ENCODE assay signal across 8 mouse cellular contexts in the genomic region with DNA sequence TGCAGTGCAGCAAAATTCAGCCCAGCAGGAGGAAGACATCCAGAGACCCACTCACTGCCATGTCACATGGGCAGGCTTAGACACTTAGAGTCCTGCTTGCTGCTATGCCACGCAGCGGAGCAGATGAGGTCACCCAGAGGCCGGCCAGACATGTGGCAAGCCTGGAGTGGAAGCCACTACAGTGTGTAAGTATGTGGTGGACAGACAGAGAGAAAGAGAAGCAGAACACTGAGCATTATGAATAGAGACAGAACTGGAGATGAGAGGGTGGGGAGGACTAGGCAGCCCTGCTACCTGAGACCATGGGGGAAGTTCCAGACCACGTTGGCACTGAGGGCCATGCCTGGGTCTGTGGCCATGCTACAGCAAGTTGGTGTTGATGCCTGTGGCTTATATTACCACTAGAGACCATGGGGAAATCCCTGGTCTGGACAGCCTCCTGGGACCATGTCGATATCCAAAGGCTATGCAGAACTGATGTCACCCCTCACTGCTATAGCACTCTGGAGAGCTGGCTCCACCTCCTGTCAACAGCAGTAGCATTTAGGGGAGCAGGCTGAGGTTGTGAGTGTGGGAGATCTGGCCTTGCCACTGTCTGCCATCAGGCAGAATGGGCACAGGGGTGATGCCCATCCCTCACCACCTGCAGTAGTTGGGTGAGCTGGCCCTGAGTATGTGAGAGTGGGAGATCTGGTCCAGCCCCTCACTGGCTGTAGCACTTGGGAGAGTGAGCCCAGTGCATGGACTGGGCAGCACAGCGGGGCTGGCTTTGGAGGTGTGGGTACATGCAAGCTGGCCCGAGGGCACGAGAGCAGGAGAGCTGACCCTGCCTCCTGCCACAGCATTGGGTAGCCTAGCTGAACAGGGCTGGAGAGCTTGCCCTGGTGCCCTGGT. TPM values are rescaled to one million over a fixed set of nuclear protein-coding genes. Genes with fewer than 3 reads are reported as not detected.
DNase-seq lines count a peak whose midpoint lies in the region; ATAC-seq and TF ChIP-seq lines count a peak whose summit lies in the region.

No protein-coding gene starts in this region.

- ATAC-seq in lung, embryonic 14.5 days (ENCODE audit: insufficient read depth), result peak; percentile 46
- peak; percentile 50; the same call in 1 of the 2 replicates for ATAC-seq in neutrophil, adult 5-6 weeks (ENCODE audit: extremely low read depth, insufficient number of reproducible peaks, low FRiP score, poor library complexity, severe bottlenecking)

- intact Hi-C loops in gastrocnemius, postnatal 14 days (cut with DNase I; ENCODE audit: low total_unique reads), result no loop called here
- intact Hi-C loops in heart, postnatal 14 days (cut with DNase I), result no loop called here

- no peaks in the 10 kb centered on the region for H3K9me3 ChIP-seq in lung, embryonic 14.5 days (ENCODE audit: low read depth, low read length)
- H3K9me3 ChIP-seq in forebrain, embryonic 10.5 days, result no peaks in the 10 kb centered on the region; the same call in 1 of the 2 replicates

- no peak for TF ChIP-seq POLR2A in lung, adult 2 months (IDR thresholded peaks at IDR 0.05; ENCODE audit: borderline replicate concordance, extremely low read depth, low read depth, low read length)

- H3K27ac ChIP-seq in lung, embryonic 14.5 days (ENCODE audit: low read depth), result peak overlapping the region; percentile 74; the same call in 1 of the 2 replicates
- H3K27ac ChIP-seq in forebrain, embryonic 10.5 days, result no peak overlapping the region

- H3K4me1 ChIP-seq in lung, embryonic 14.5 days (ENCODE audit: insufficient read depth), result peaks cover 19% of the 10 kb centered on the region
- H3K4me1 ChIP-seq in lung, adult 2 months (ENCODE audit: control insufficient read depth, insufficient read depth, low read length), result peaks cover 16% of the 10 kb centered on the region
- 0 out of 2 replicates have a peak, but pooled peaks cover 3% of the 10 kb centered on the region for H3K4me1 ChIP-seq in forebrain, embryonic 10.5 days

- no peak for TF ChIP-seq CTCF in lung, embryonic 14.5 days (IDR thresholded peaks at IDR 0.05; ENCODE audit: low read depth)
- TF ChIP-seq CTCF in lung, adult 2 months (IDR thresholded peaks at IDR 0.05; ENCODE audit: insufficient read depth, low read length), result no peak

- no peak overlapping the region for H3K9ac ChIP-seq in lung, embryonic 14.5 days

- H3K4me3 ChIP-seq in lung, embryonic 14.5 days (ENCODE audit: low read depth, low read length), result no peak overlapping the region
- H3K4me3 ChIP-seq in lung, adult 2 months (replicated peaks; ENCODE audit: extremely low read depth, low read depth, low read length), result no peak overlapping the region
- no peak overlapping the region for H3K4me3 ChIP-seq in forebrain, embryonic 10.5 days

- WGBS in lung, embryonic 14.5 days, result 56% methylated on average over 8 of the region's 8 CpGs
- 59% methylated on average over 8 of the region's 8 CpGs for WGBS in lung, adult 2 months
- WGBS in forebrain, embryonic 10.5 days, result 97% methylated on average over 8 of the region's 8 CpGs

- peak overlapping the region; percentile 11; the same call in 1 of the 2 replicates for H3K4me2 ChIP-seq in lung, embryonic 14.5 days

- DNase-seq in lung, embryonic 14.5 days, result peak; percentile 57
- no peak for DNase-seq in lung, adult 2 months
- peak; percentile 29 for DNase-seq in gastrocnemius, postnatal 14 days
- peak; percentile 13 to 39 for DNase-seq in heart, postnatal 14 days
- DNase-seq in urinary bladder, postnatal 4 days (ENCODE audit: low spot score in 2 of 2), result no peak
- no peak for DNase-seq in forebrain, embryonic 10.5 days (ENCODE audit: extremely low spot score, low spot score)
- no peak for DNase-seq in thymus, postnatal 36 days

- H3K36me3 ChIP-seq in lung, embryonic 14.5 days (ENCODE audit: insufficient read depth), result peaks cover 56% of the 10 kb centered on the region
- H3K36me3 ChIP-seq in forebrain, embryonic 10.5 days (replicated peaks), result peaks cover 12% of the 10 kb centered on the region

- H3K27me3 ChIP-seq in lung, embryonic 14.5 days (ENCODE audit: insufficient read depth, low read length), result no peaks in the 10 kb centered on the region
- H3K27me3 ChIP-seq in forebrain, embryonic 10.5 days (ENCODE audit: poor library complexity, severe bottlenecking), result no peaks in the 10 kb centered on the region

RNA-seq across cellular contexts. Expression of a gene that starts 24.4 kb away (rescaled TPM):
- polyA plus RNA-seq in lung, embryonic 14.5 days (2014; fragmentation: Nextera tagmentation; extraction: Ambion mirVana), result 360 TPM in 2 replicates
- polyA plus RNA-seq in lung, adult 2 months (2012; rRNA removed), result 52.8 and 99.0 TPM in 2 replicates
- 100 to 1,000 TPM; 201 to 205 TPM for total RNA-seq in gastrocnemius, postnatal 14 days (2021)
- 100 to 1,000 TPM; 135 to 136 TPM for total RNA-seq in heart, postnatal 14 days (2021)
- 21.6 and 27.8 TPM in 2 replicates for total RNA-seq in neutrophil, adult 5-6 weeks (2017)
- polyA plus RNA-seq in forebrain, embryonic 10.5 days (2016; fragmentation: Nextera tagmentation; extraction: Ambion mirVana), result 38.6 and 47.0 TPM in 2 replicates

Comparison
In these comparisons a context has a peak if more than half of its experiments do, and no peak if none do; other contexts are left out.
1. DNase-seq: peak in lung, embryonic 14.5 days (single experiment), gastrocnemius, postnatal 14 days (single experiment) and heart, postnatal 14 days (2 of 2); none in lung, adult 2 months (single experiment), urinary bladder, postnatal 4 days (0 of 2), forebrain, embryonic 10.5 days (single experiment) and thymus, postnatal 36 days (0 of 2).